Mouse (Mus musculus) ES-Bruce4 (cell line): ENCODE data around the gene Hist1h4c. TPM values are rescaled to one million over a fixed set of nuclear protein-coding genes. Genes with fewer than 3 reads are reported as not detected.
A peak's percentile ranks its signal among the peaks of the same experiment; 100 is the strongest.

Source experiments
- H3K27ac ChIP-seq: 2 replicates; pipeline ENCODE4 v1.5.1; 2012; ENCODE audit warnings: low read length, inconsistent platforms; ENCODE audit not compliant: insufficient read depth
- H3K27me3 ChIP-seq: 2 replicates; pipeline ENCODE4 v1.6.1; 2012; ENCODE audit warnings: mild to moderate bottlenecking, low read length, inconsistent platforms; ENCODE audit not compliant: control insufficient read depth, poor library complexity, insufficient read depth, severe bottlenecking
- H3K36me3 ChIP-seq: 2 replicates; pipeline ENCODE4 v1.6.1; 2012; ENCODE audit warnings: inconsistent platforms, mild to moderate bottlenecking, low read length, moderate library complexity; ENCODE audit not compliant: control insufficient read depth, poor library complexity, insufficient read depth, severe bottlenecking
- H3K4me1 ChIP-seq: one replicate; pipeline ENCODE4 v1.8.1; 2011; ENCODE audit warnings: low read length; ENCODE audit not compliant: control insufficient read depth, insufficient read depth
- H3K4me3 ChIP-seq: 2 replicates; pipeline ENCODE4 v1.5.1; 2011; ENCODE audit warnings: low read depth, mild to moderate bottlenecking, low read length
- H3K9ac ChIP-seq: 2 replicates; pipeline ENCODE4 v1.6.1; 2012; ENCODE audit warnings: low read depth, mild to moderate bottlenecking, inconsistent platforms; ENCODE audit not compliant: poor library complexity, severe bottlenecking
- H3K9me3 ChIP-seq: replicated peaks from 2 replicates; pipeline ENCODE4 v1.6.1; 2012; ENCODE audit warnings: mild to moderate bottlenecking, low read length, inconsistent platforms; ENCODE audit not compliant: control insufficient read depth, poor library complexity, insufficient read depth, severe bottlenecking
- CTCF ChIP-seq: IDR thresholded peaks from one replicate; pipeline ENCODE4 v1.8.1; 2011; ENCODE audit warnings: low read depth, low read length
- EP300 ChIP-seq: IDR thresholded peaks from 2 replicates; pipeline ENCODE4 v1.6.1; 2011; ENCODE audit warnings: low read depth, low read length; ENCODE audit not compliant: insufficient read depth
- POLR2A ChIP-seq: IDR thresholded peaks from one replicate; pipeline ENCODE4 v1.8.1; 2011; ENCODE audit warnings: low read length; ENCODE audit not compliant: insufficient read depth
- polyA plus RNA-seq: library from polyadenylated mRNA; stranded (reverse); fragments of >200 nt; gene quantifications from 2 replicates; pipeline ENCODE4 v1.2.4, GENCODE M21; 2011; ENCODE audit warnings: low read depth; ENCODE audit not compliant: missing spikeins, insufficient read depth, insufficient read length

Hist1h4c gene
- polyA plus RNA-seq, 1 experiment = 1.3 TPM

- TF ChIP-seq EP300 = no peak
- no peak for TF ChIP-seq CTCF
- no peak for TF ChIP-seq POLR2A
- Histone ChIP-seq H3K36me3 (no peaks in the 10 kb centered on the region), H3K4me1 (no peaks in the 10 kb centered on the region), H3K9ac (peak within 1 kb of the TSS; percentile 28; the same call in 1 of the 2 replicates), H3K9me3 (no peaks in the 10 kb centered on the region), H3K4me3 (no peak within 1 kb of the TSS), H3K27me3 (no peaks in the 10 kb centered on the region), H3K27ac (no peak within 1 kb of the TSS)
Observed at GRCm38 (mm10) chr13:23695514-23695913, 2.7 kb downstream of the Hist1h4c start, which contains the start of gene Hist1h1t. Gene Hist1h1t, plus strand, starts transcription at chr13:23695814.

GRCm38 (mm10) chr13:23694956-23695355 lies 3.3 kb downstream of the Hist1h4c start:
- Histone ChIP-seq H3K4me3 (no peak overlapping the region), H3K27me3 (no peaks in the 10 kb centered on the region), H3K36me3 (no peaks in the 10 kb centered on the region), H3K9ac (no peak overlapping the region), H3K9me3 (no peaks in the 10 kb centered on the region), H3K27ac (no peak overlapping the region), H3K4me1 (no peaks in the 10 kb centered on the region)
- TF ChIP-seq CTCF (no peak), POLR2A (no peak), EP300 (no peak)

- no peaks in the 10 kb centered on the region for H3K4me1 ChIP-seq
- no peak overlapping the region for H3K27ac ChIP-seq
- TF ChIP-seq EP300 (no peak), POLR2A (no peak), CTCF (no peak)
- no peak overlapping the region for H3K9ac ChIP-seq
- H3K36me3 ChIP-seq = no peaks in the 10 kb centered on the region
- H3K27me3 ChIP-seq = no peaks in the 10 kb centered on the region
- no peaks in the 10 kb centered on the region for H3K9me3 ChIP-seq
- no peak overlapping the region for H3K4me3 ChIP-seq
Observed at GRCm38 (mm10) chr13:23693856-23694440, 4.3 kb downstream of the Hist1h4c start.

GRCm38 (mm10) chr13:23689459-23689858 lies 8.8 kb downstream of the Hist1h4c start:
- Histone ChIP-seq H3K36me3 (no peaks in the 10 kb centered on the region), H3K27me3 (no peaks in the 10 kb centered on the region), H3K9ac (no peak overlapping the region), H3K4me3 (no peak overlapping the region), H3K27ac (no peak overlapping the region), H3K9me3 (no peaks in the 10 kb centered on the region), H3K4me1 (no peaks in the 10 kb centered on the region)
- TF ChIP-seq CTCF (no peak), EP300 (no peak), POLR2A (no peak)

- no peak overlapping the region for H3K27ac ChIP-seq
- no peaks in the 10 kb centered on the region for H3K9me3 ChIP-seq
- no peak overlapping the region for H3K9ac ChIP-seq
- no peaks in the 10 kb centered on the region for H3K27me3 ChIP-seq
- no peak overlapping the region for H3K4me3 ChIP-seq
- H3K36me3 ChIP-seq = no peaks in the 10 kb centered on the region
- no peaks in the 10 kb centered on the region for H3K4me1 ChIP-seq
- TF ChIP-seq EP300 = no peak
- no peak for TF ChIP-seq CTCF
- no peak for TF ChIP-seq POLR2A
Observed at GRCm38 (mm10) chr13:23688956-23689355, 9.3 kb downstream of the Hist1h4c start.

- Histone ChIP-seq H3K9ac (no peak overlapping the region), H3K9me3 (no peaks in the 10 kb centered on the region), H3K4me1 (no peaks in the 10 kb centered on the region), H3K27me3 (no peaks in the 10 kb centered on the region), H3K4me3 (no peak overlapping the region), H3K36me3 (no peaks in the 10 kb centered on the region), H3K27ac (no peak overlapping the region)
- no peak for TF ChIP-seq EP300
- TF ChIP-seq CTCF = no peak
- no peak for TF ChIP-seq POLR2A
Observed at GRCm38 (mm10) chr13:23687907-23688306, 10.3 kb downstream of the Hist1h4c start.
